Mouse (Mus musculus) E14TG2a.4 (cell line): ENCODE data around the gene Tulp3.

Experiments used
- H3K27me3 ChIP-seq: 2 replicates; pipeline ENCODE4 v1.6.1; 2014; ENCODE audit warnings: low read length, control low read depth; ENCODE audit not compliant: insufficient read depth
- H3K36me3 ChIP-seq: 2 replicates; pipeline ENCODE4 v1.6.1; 2014; ENCODE audit warnings: low read length, control low read depth; ENCODE audit not compliant: insufficient read depth
- H3K4me1 ChIP-seq: replicated peaks from 2 replicates; pipeline ENCODE4 v1.6.1; 2014; ENCODE audit warnings: low read depth, low read length, control low read depth
- H3K4me3 ChIP-seq: replicated peaks from 2 replicates; pipeline ENCODE4 v1.5.1; 2014; ENCODE audit warnings: mild to moderate bottlenecking, low read length
- H3K9me3 ChIP-seq: 2 replicates; pipeline ENCODE4 v1.6.1; 2014; ENCODE audit warnings: low read length, control low read depth
- CTCF ChIP-seq: conservative IDR thresholded peaks from 2 replicates; pipeline ENCODE4 v1.5.1; 2014; ENCODE audit warnings: low read length
- NANOG ChIP-seq: IDR thresholded peaks from 2 replicates; pipeline ENCODE4 v1.6.1; 2014; ENCODE audit warnings: borderline replicate concordance, low read length, mixed read lengths
- POU5F1 ChIP-seq: IDR thresholded peaks from 2 replicates; pipeline ENCODE4 v1.6.1; 2014; ENCODE audit warnings: low read length, borderline replicate concordance

Gene Tulp3

DNA sequence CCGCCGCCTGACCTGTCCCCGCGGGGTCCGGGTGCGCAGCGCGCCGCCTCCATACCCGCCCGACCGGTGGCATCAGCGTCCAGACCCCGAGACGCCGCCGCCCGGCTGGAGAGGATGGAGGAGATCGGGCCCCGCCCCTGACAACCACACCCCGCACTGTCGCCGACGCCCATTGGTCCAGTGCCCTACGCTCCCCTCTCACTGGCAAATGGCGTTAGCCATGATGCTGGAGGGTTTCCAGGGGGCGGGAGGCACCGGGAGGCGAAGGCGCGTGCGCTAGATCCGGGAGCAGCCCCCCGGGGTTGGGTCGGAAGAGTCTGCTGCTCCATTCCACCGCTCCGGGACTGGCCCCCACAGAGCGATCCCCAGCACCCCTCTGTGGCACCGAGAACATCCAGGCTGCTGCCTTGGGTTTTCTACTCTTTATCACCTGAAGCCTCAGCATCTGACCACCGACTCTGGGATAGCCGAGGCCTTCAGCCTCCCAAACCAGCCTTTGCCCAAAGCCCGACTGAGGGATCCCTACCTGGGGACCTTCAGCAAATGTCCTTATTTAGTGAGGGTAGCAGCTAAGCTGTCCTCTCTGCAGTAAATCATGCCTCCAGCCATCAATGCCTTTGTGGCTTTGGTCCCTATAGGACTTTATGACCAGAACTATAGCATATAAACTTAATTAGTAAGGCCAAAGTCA is at the start of gene Tulp3:
Gene Tulp3, minus strand, starts transcription at position 126 of the 691 bp plus-strand sequence.
- peaks cover 65% of the 10 kb centered on the region for H3K4me1 ChIP-seq
- peak within 1 kb of the TSS; percentile 91 for H3K4me3 ChIP-seq
- H3K9me3 ChIP-seq = no peaks in the 10 kb centered on the region
- H3K36me3 ChIP-seq = peaks cover 55% of the 10 kb centered on the region
- TF ChIP-seq POU5F1 (no peak), CTCF (no peak), NANOG (no peak)
- no peaks in the 10 kb centered on the region for H3K27me3 ChIP-seq

DNA sequence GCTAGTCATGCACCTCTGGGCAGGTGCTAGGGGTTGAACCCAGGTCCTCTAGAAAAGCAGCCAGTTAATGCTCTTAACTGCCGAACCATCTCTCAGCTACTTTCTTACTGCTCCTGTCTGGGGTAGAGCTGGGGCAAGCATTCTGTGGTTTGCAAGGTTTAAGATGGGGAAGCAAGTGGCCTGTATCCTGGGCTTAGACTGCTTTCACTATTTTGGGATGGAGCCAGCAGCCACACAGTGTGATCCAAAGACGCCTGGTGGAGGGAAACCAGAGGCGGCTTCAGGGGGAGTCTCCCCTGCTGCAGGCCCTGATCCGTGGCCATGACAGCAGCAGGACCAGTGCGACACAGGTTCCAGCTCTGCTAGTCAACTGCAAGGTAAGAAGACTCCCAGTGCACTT is 49.1 kb upstream of the Tulp3 start:
- TF ChIP-seq POU5F1 = no peak
- TF ChIP-seq CTCF = no peak
- TF ChIP-seq NANOG = no peak
- peaks cover 39% of the 10 kb centered on the region for H3K4me1 ChIP-seq
- H3K4me3 ChIP-seq = no peak overlapping the region
- H3K27me3 ChIP-seq = peaks cover 15% of the 10 kb centered on the region
- H3K36me3 ChIP-seq = peaks cover 42% of the 10 kb centered on the region
- H3K9me3 ChIP-seq = no peaks in the 10 kb centered on the region

DNA sequence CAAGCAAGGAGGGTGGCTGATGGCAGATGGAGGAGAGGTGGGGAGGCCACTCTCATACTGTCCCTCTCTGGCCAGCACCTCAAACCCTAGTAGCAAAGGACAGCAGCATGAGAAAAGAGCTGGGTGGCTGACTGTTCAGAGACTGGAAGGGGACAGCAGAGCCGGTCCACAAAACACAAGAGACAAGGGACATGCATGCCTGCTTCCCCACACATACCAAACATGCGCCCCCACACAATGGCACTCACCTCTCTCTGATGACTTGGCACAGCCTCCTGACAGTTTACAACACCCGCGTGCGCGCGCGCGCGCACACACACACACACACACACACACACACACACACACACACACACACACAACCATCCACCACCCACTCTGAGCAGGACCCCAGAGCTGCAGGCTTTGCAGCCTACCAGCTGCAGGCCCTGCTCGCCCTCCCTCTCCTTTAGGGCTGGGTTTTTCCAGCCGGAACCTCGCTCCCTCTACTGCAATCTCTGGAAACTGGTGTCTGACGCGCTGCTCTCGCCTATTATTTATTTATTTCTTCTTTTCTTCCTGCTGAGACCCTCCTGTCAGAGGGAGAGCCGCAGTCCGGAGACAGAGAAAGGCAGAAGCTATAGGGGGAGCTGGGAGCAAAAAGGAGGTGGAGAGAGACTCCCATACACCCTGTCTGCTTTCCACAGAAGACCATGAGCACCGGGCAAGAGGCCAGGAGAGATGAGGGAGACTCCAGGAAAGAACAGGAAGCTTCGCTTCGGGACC is 44.0 kb upstream of the Tulp3 start:
- Histone ChIP-seq H3K36me3 (no peaks in the 10 kb centered on the region), H3K9me3 (no peaks in the 10 kb centered on the region), H3K4me3 (peak overlapping the region; percentile 30; the same call in 1 of the 2 replicates), H3K27me3 (peaks cover 19% of the 10 kb centered on the region), H3K4me1 (peaks cover 11% of the 10 kb centered on the region; the same call in 1 of the 2 replicates)
- TF ChIP-seq POU5F1 = no peak
- no peak for TF ChIP-seq CTCF
- TF ChIP-seq NANOG = no peak

DNA sequence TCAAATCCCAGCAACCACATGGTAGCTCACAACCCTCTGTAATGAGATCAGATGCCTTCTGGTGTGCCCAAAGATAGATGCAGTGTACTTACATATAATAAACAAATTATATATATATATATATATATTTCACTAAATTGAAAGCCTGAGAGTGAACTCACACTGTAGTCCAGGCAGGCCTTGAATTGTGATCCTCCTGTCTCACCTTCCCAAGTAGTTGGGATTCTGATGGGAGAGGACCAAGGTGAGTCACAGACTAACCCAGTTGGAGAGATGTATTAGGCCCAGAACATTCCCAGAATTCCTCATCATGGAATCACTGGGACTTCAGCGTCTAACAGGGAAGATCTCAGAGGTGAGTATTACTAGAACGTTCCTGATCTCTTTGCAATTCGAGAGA is 43.3 kb upstream of the Tulp3 start, which contains the start of gene Nrip2:
Gene Nrip2, plus strand, starts transcription at position 301 of the 400 bp plus-strand sequence.
- Histone ChIP-seq H3K27me3 (peaks cover 19% of the 10 kb centered on the region), H3K4me3 (peak within 1 kb of the TSS; percentile 30; the same call in 1 of the 2 replicates), H3K9me3 (no peaks in the 10 kb centered on the region), H3K36me3 (no peaks in the 10 kb centered on the region), H3K4me1 (peaks cover 11% of the 10 kb centered on the region; the same call in 1 of the 2 replicates)
- TF ChIP-seq NANOG = no peak
- no peak for TF ChIP-seq POU5F1
- no peak for TF ChIP-seq CTCF

DNA sequence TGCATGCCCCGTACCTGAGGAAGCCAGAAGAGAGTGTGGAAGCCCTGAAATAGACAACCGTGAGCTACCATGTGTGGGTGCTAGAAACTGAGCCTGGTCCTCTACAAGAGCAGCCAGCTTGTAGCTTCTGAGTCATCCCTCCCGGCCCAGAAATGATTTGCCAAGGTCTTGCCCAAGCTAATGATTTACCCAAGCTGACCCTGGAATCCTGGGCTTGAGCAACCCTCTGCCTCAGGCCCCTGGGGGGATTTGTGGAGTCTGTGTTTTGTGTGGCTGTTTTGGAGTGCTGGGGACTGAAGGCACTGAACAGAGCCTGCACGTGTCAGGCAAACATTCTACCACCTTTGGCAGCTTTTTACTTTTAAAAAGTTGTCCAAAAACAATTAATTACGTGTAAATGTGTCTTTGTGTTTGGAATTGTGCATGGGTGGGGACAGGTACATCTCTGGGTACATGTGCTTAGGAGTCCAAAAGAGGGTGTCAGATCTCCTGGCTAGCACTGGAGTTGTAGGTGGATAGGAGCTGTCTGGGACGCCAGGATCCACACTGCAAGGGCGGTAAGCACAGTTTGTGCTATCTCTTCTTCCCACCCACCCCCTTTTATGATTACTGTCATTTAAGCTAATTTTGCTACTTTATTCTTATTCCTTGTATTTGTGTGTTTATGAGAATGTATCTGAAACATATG is 42.1 kb upstream of the Tulp3 start:
- Histone ChIP-seq H3K36me3 (no peaks in the 10 kb centered on the region), H3K4me3 (no peak overlapping the region), H3K4me1 (peaks cover 11% of the 10 kb centered on the region; the same call in 1 of the 2 replicates), H3K9me3 (no peaks in the 10 kb centered on the region), H3K27me3 (peaks cover 19% of the 10 kb centered on the region)
- TF ChIP-seq POU5F1 = no peak
- no peak for TF ChIP-seq CTCF

DNA sequence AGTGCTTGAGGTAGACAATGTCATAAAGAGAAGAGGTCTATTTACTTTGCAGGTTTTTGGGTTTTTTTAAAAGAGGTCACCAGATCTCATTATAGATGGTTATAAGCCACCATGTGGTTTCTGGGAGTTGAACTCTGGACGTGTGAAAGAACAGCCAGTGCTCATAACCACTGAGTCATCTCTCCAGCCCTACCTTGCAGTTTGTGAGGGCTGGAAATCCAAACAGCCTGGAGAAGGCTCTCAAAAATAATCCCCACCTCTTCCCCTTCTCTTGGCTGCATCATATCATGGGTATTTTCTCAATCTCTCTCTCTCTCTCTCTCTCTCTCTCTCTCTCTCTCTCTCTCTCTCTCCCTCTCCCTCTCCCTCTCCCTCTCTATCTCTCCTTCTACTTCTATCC is 35.0 kb upstream of the Tulp3 start:
- Histone ChIP-seq H3K4me3 (no peak overlapping the region), H3K4me1 (0 out of 2 replicates have a peak, but pooled peaks cover 3% of the 10 kb centered on the region)

DNA sequence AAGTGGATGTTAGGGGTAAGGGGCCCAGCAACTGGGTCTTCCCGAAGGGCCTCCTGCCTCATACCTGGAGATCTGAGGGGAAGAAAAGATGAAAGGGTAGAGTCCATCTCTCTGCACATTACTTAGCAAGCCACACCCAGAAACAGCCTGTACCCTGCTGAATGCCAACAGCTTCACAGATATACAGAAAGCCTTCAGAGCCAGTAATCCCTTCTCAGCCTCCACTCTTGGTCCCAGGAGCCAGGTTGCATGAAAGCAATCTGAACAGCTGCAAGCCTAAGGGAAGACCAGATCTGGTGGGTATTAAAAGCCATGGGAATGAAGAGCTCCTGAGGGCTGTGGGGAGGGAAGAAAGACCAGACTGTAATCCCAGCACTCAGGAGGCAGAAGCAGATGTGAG is 33.5 kb upstream of the Tulp3 start:
- Histone ChIP-seq H3K9me3 (no peaks in the 10 kb centered on the region), H3K4me1 (0 out of 2 replicates have a peak, but pooled peaks cover 3% of the 10 kb centered on the region), H3K4me3 (no peak overlapping the region), H3K27me3 (no peaks in the 10 kb centered on the region), H3K36me3 (no peaks in the 10 kb centered on the region)
- no peak for TF ChIP-seq POU5F1
- no peak for TF ChIP-seq NANOG
- no peak for TF ChIP-seq CTCF

More for the DNA sequence above, 35.0 kb upstream of the Tulp3 start:
- TF ChIP-seq NANOG (no peak), CTCF (no peak), POU5F1 (no peak)
- Histone ChIP-seq H3K36me3 (no peaks in the 10 kb centered on the region), H3K27me3 (no peaks in the 10 kb centered on the region), H3K9me3 (no peaks in the 10 kb centered on the region)

DNA sequence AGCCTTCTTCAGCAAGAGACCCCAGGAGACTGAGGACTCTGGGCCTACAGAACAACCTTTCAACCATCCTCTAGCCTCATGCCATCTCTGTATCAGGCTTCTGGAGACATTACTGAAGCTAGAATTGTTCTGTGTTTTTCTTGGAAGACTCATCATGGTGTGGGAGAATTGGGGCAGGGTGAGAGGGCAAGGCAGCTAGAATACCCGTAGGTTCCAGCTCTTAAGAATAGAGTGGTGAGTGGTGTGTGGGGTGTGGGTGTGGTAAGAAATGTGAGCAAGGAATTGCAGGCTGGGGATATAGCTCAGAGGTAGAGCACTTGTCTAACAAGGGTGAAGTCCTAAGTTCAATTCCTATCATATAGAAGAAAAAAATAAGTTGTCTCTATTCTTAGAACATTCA is 29.4 kb upstream of the Tulp3 start:
- Histone ChIP-seq H3K9me3 (no peaks in the 10 kb centered on the region), H3K36me3 (no peaks in the 10 kb centered on the region)

More for the DNA sequence above, 29.4 kb upstream of the Tulp3 start:
- Histone ChIP-seq H3K4me1 (peaks cover 4% of the 10 kb centered on the region), H3K4me3 (no peak overlapping the region), H3K27me3 (peaks cover 9% of the 10 kb centered on the region)
- TF ChIP-seq POU5F1 (no peak), CTCF (no peak), NANOG (no peak)
